Mouse (Mus musculus) C2C12 (cell line): ENCODE results near the gene Fbxo17. TPM values are rescaled to one million over a fixed set of nuclear protein-coding genes. Genes with fewer than 3 reads are reported as not detected.
A peak's percentile ranks its signal among the peaks of the same experiment; 100 is the strongest.

Experiments
- H3K27me3 ChIP-seq: one replicate; pipeline ENCODE4 v1.6.1; 2011; ENCODE audit not compliant: control insufficient read depth, insufficient read depth, insufficient read length
- H3K36me3 ChIP-seq: one replicate; pipeline ENCODE4 v1.6.1; 2011; ENCODE audit not compliant: control insufficient read depth, insufficient read depth
- H3K4me3 ChIP-seq: one replicate; pipeline ENCODE4 v1.5.1; 2011; ENCODE audit warnings: mild to moderate bottlenecking, control low read depth; ENCODE audit not compliant: poor library complexity, insufficient read depth, severe bottlenecking
- H3K79me2 ChIP-seq: one replicate; pipeline ENCODE4 v1.6.1; 2011; ENCODE audit not compliant: control insufficient read depth, insufficient read depth
- H3K79me3 ChIP-seq: one replicate; pipeline ENCODE4 v1.6.1; 2011; ENCODE audit warnings: low read depth, control low read depth
- H3ac ChIP-seq: one replicate; pipeline ENCODE3; 2011; ENCODE audit warnings: low read depth; ENCODE audit not compliant: control insufficient read depth, insufficient read length
- CEBPB ChIP-seq: IDR thresholded peaks from one replicate; pipeline ENCODE4 v1.6.1; 2011; ENCODE audit warnings: low read depth, mild to moderate bottlenecking, control low read depth, moderate library complexity
- CTCF ChIP-seq: IDR thresholded peaks from one replicate; pipeline ENCODE4 v1.5.1; 2011; ENCODE audit not compliant: control insufficient read depth, insufficient read depth, insufficient read length
- FOSL1 ChIP-seq: IDR thresholded peaks from one replicate; pipeline ENCODE4 v1.8.0; 2011; ENCODE audit warnings: mild to moderate bottlenecking, low read length; ENCODE audit not compliant: poor library complexity, insufficient read depth, severe bottlenecking
- MAX ChIP-seq: IDR thresholded peaks from one replicate; pipeline ENCODE4 v1.6.1; 2011; ENCODE audit warnings: mild to moderate bottlenecking, control low read depth
- MYOD1 ChIP-seq: IDR thresholded peaks from one replicate; pipeline ENCODE4 v1.6.1; 2011; ENCODE audit warnings: low read depth; ENCODE audit not compliant: control insufficient read depth, insufficient read length
- MYOG ChIP-seq: IDR thresholded peaks from one replicate; pipeline ENCODE4 v1.6.1; 2011; ENCODE audit not compliant: control insufficient read depth, insufficient read length; ENCODE audit errors: extremely low read depth
- USF1 ChIP-seq: IDR thresholded peaks from one replicate; pipeline ENCODE4 v1.6.1; 2011; ENCODE audit warnings: low read depth, mild to moderate bottlenecking, control low read depth, moderate library complexity
- polyA plus RNA-seq: library from polyadenylated mRNA; unstranded; fragments of >200 nt; fragmentation: generic; extraction: Trizol; gene quantifications from one replicate; pipeline ENCODE4 v1.2.1, GENCODE M21; 2012; ENCODE audit warnings: missing spikeins

Gene Fbxo17
- polyA plus RNA-seq, 1 experiment, result 9.8 TPM

DNA sequence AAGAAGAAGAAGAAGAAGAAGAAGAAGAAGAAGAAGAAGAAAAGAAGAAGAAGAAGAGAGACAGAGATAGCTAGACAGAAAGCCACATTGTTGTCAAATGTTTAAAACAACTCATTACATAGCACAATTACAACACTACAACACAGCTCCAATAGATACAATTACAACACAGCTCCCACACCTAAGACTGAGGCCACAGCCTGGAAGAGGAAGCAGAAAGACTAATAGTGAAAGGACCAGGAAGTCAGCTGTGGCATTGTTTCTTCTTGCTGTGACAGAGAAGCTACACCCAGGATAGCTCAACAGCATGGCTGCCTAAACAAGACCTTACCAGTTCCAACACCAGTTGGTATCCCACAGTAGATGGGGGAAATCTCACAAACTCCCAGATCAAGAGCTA, 7.2 kb upstream of the Fbxo17 start:
- Histone ChIP-seq H3K79me3 (no peaks in the 10 kb centered on the region), H3K27me3 (no peaks in the 10 kb centered on the region), H3K4me3 (no peak overlapping the region), H3K36me3 (no peaks in the 10 kb centered on the region), H3ac (no peak overlapping the region), H3K79me2 (no peaks in the 10 kb centered on the region)
- TF ChIP-seq CEBPB (no peak), USF1 (no peak), MYOD1 (no peak), CTCF (no peak), FOSL1 (no peak), MYOG (no peak), MAX (no peak)

DNA sequence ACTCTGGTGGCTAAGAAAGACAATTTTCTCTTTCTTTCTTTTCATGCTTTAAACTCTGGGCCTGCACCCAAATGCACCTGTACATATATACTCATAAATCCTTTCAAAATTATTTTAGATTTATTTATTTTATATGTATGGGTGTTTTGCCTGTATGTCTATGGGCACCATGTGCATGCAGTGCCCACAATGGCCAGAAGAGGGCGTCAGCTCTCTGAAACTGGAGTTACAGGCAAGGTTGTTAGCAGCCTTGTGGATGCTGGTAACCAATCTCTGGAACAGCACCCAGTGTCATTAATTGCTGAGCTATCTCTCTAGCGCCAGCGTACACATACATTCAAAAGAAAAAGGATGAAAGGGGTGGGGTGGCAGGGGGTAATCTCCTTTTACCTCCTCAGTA, 5.6 kb upstream of the Fbxo17 start:
- no peak for TF ChIP-seq CEBPB
- TF ChIP-seq MYOG, result no peak
- no peak for TF ChIP-seq MAX
- TF ChIP-seq CTCF, result no peak
- no peak for TF ChIP-seq MYOD1
- TF ChIP-seq FOSL1, result no peak
- Histone ChIP-seq H3ac (no peak overlapping the region), H3K79me2 (no peaks in the 10 kb centered on the region), H3K36me3 (no peaks in the 10 kb centered on the region), H3K4me3 (no peak overlapping the region), H3K79me3 (no peaks in the 10 kb centered on the region), H3K27me3 (no peaks in the 10 kb centered on the region)

DNA sequence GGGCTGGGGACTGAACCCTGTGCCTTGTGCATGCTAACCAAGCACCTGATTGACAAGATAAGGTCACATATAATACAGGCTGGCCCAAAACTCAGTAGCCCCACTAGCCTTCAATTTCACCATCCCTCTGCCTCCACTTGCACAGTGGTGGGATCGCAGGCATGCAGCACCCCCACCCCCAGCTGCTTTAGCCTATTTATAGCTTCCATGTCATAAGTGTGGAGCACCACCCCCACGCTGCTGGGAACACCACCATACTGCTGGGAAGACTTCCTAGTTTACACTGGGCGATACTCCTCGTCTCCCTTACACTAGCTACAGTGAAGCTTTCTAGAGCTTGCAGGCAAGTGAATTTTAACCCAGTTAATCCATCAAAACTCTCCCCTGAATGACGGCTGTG, 1.9 kb upstream of the Fbxo17 start:
- no peaks in the 10 kb centered on the region for H3K79me2 ChIP-seq
- H3K4me3 ChIP-seq, result no peak overlapping the region
- no peak for TF ChIP-seq MYOG
- TF ChIP-seq MYOD1, result no peak
- no peak for TF ChIP-seq CTCF
- TF ChIP-seq FOSL1, result no peak
- no peak for TF ChIP-seq USF1
- H3ac ChIP-seq, result no peak overlapping the region
- no peaks in the 10 kb centered on the region for H3K79me3 ChIP-seq
- H3K36me3 ChIP-seq, result no peaks in the 10 kb centered on the region
- no peaks in the 10 kb centered on the region for H3K27me3 ChIP-seq

DNA sequence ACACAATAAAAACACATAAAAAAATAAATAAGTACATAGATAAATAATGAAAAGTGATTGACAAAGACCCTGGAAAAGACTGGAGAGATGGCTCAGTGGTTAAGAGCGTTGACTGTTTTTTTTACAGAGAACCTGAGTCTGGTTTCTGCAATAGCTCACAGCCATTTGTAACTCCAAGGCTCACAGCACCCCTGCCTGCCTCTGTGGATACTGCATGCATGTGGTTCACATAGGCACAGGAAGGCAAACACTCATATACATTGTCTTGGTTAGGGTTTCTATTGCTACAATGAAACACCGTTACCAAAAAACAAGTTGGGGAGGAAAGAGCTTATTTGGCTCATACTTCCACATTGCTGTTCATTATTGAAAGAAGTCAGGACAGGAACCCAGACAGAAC, 1.0 kb upstream of the Fbxo17 start:
- Histone ChIP-seq H3K79me2 (no peaks in the 10 kb centered on the region), H3K79me3 (no peaks in the 10 kb centered on the region), H3K36me3 (no peaks in the 10 kb centered on the region), H3K4me3 (no peak overlapping the region), H3ac (no peak overlapping the region), H3K27me3 (no peaks in the 10 kb centered on the region)
- no peak for TF ChIP-seq FOSL1
- no peak for TF ChIP-seq USF1
- TF ChIP-seq MYOG, result no peak
- TF ChIP-seq MAX, result no peak
- TF ChIP-seq CTCF, result no peak

DNA sequence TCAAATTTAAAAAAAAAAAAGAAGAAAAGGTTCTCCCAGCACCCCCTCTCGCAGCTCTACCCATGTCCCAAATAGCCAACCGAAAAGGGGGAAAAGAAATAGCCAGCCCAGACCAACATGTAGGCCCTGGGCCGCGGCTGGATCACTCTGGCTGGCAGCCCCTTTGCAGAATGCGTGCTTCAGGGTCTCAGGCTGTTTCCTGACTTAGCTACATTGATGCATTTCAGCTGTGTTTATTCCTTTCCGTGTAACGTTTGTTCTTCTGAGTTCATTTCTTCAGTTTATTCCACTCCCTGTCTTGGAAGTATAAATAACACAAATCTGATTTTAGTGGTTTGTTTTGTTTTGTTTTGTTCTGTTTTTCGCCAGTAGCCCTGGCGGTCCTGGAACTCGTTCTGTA, 1.1 kb downstream of the Fbxo17 start:
- Histone ChIP-seq H3ac (no peak overlapping the region), H3K4me3 (peak overlapping the region; percentile 39), H3K79me2 (no peaks in the 10 kb centered on the region), H3K36me3 (no peaks in the 10 kb centered on the region), H3K27me3 (no peaks in the 10 kb centered on the region), H3K79me3 (no peaks in the 10 kb centered on the region)
- no peak for TF ChIP-seq MYOD1

DNA sequence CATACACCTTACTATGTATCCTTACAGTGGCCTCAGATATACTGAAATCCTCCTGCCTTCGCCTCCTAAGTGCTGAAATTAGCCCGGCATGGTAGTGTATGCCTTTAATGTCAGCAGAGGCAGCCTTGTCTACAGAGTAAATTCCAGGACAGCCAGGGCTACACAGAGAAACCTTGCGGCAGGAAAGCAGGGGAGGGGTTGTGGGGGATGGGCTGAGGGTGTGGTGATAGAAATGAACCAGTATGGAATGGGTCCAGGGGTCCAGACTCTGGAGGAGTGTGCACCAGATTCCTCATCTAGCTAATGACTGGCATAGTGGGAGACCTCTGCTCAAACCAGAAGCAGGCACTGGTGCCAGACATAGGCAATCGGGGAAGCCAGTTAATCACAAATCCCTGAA, 2.6 kb downstream of the Fbxo17 start:
- Histone ChIP-seq H3K4me3 (no peak overlapping the region), H3K79me2 (no peaks in the 10 kb centered on the region), H3ac (no peak overlapping the region), H3K27me3 (no peaks in the 10 kb centered on the region), H3K36me3 (no peaks in the 10 kb centered on the region), H3K79me3 (no peaks in the 10 kb centered on the region)
- no peak for TF ChIP-seq FOSL1
- no peak for TF ChIP-seq USF1
- TF ChIP-seq MYOD1, result no peak
- TF ChIP-seq CTCF, result no peak
- no peak for TF ChIP-seq MAX
- TF ChIP-seq CEBPB, result no peak
- TF ChIP-seq MYOG, result no peak
